ENCODE assay signal across 12 mouse cellular contexts in the genomic region with DNA sequence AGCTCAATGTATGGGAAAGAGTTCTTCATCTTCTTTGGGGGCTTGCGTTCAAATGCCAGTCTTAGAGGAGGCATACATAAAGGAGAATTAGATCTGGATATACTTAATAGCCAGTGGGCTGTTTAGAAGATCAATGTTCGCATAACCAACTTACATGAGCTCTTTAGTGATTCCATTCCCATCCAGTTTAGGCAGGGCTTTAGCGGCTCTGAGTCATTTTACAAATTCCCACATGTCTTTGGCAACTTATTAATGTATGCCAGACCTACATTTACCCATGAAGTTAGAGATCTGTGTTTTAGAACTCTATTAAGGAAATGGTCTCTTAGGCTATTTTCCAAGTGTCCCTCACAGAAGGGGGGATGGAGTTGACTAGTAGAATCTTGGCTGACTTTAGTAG. TPM values are rescaled to one million over a fixed set of nuclear protein-coding genes. Genes with fewer than 3 reads are reported as not detected.
A peak's percentile ranks its signal among the peaks of the same experiment; 100 is the strongest.
DNase-seq lines count a peak whose midpoint lies in the region; ATAC-seq and TF ChIP-seq lines count a peak whose summit lies in the region.
"Had no signal": no experiment of that assay in that cellular context is flagged by ENCODE, and none has a peak within 500 bp of the region (broad histone marks: within the 10 kb centered on the region; RNA-seq: fewer than 3 reads in every experiment).

No protein-coding gene starts in this region.

- no peak overlapping the region for H3K9ac ChIP-seq in kidney, embryonic 15.5 days
- H3K9ac ChIP-seq in kidney, embryonic 14.5 days (ENCODE audit: low read depth, low read length): no peak overlapping the region
- H3K9ac ChIP-seq in stomach, embryonic 14.5 days (replicated peaks; ENCODE audit: low read depth, low read length): no peak overlapping the region
- no peak overlapping the region for H3K9ac ChIP-seq in stomach, postnatal 0 days (ENCODE audit: low read length)
- no peak overlapping the region for H3K9ac ChIP-seq in intestine, embryonic 16.5 days (ENCODE audit: low read depth, low read length)
- H3K9ac ChIP-seq in stomach, embryonic 16.5 days (ENCODE audit: low read length): no peak overlapping the region

- no peaks in the 10 kb centered on the region for H3K9me3 ChIP-seq in kidney, embryonic 15.5 days (replicated peaks)
- H3K9me3 ChIP-seq in kidney, embryonic 14.5 days (ENCODE audit: control insufficient read depth, low read length): no peaks in the 10 kb centered on the region
- H3K9me3 ChIP-seq in stomach, embryonic 14.5 days (ENCODE audit: control insufficient read depth, low read depth, low read length): no peaks in the 10 kb centered on the region
- no peaks in the 10 kb centered on the region for H3K9me3 ChIP-seq in stomach, postnatal 0 days (ENCODE audit: control insufficient read depth, low read length)
- H3K9me3 ChIP-seq in intestine, embryonic 16.5 days (ENCODE audit: control insufficient read depth, low read length): no peaks in the 10 kb centered on the region
- no peaks in the 10 kb centered on the region for H3K9me3 ChIP-seq in stomach, embryonic 16.5 days (replicated peaks; ENCODE audit: control insufficient read depth, low read length)
- H3K9me3 ChIP-seq: forebrain, embryonic 13.5 days; hindbrain, embryonic 12.5 days had no signal

- ATAC-seq in kidney, embryonic 15.5 days (replicated peaks; ENCODE audit: low FRiP score): no peak
- ATAC-seq in kidney, embryonic 14.5 days (ENCODE audit: low FRiP score, low TSS enrichment): no peak
- ATAC-seq in stomach, embryonic 14.5 days (ENCODE audit: insufficient number of reproducible peaks, insufficient read depth, low FRiP score, low read depth): no peak
- no peak for ATAC-seq in stomach, postnatal 0 days (ENCODE audit: low FRiP score, low TSS enrichment)
- no peak for ATAC-seq in intestine, embryonic 16.5 days
- no peak for ATAC-seq in stomach, embryonic 16.5 days (ENCODE audit: insufficient read depth, low FRiP score)

- H3K27ac ChIP-seq in kidney, embryonic 15.5 days: no peak overlapping the region
- H3K27ac ChIP-seq in kidney, embryonic 14.5 days (ENCODE audit: low read depth, low read length): no peak overlapping the region
- H3K27ac ChIP-seq in stomach, embryonic 14.5 days (ENCODE audit: low read length): no peak overlapping the region
- no peak overlapping the region for H3K27ac ChIP-seq in stomach, postnatal 0 days (replicated peaks)
- H3K27ac ChIP-seq in intestine, embryonic 16.5 days (ENCODE audit: low read length): no peak overlapping the region
- H3K27ac ChIP-seq in stomach, embryonic 16.5 days (ENCODE audit: low read length): no peak overlapping the region
- H3K27ac ChIP-seq: forebrain, embryonic 13.5 days; hindbrain, embryonic 12.5 days had no signal

- peaks cover 29% of the 10 kb centered on the region for H3K4me1 ChIP-seq in kidney, embryonic 15.5 days
- H3K4me1 ChIP-seq in kidney, embryonic 14.5 days (ENCODE audit: control insufficient read depth, insufficient read depth, low read length): peaks cover 20% of the 10 kb centered on the region
- H3K4me1 ChIP-seq in stomach, embryonic 14.5 days (ENCODE audit: control insufficient read depth, insufficient read depth, low read length): peaks cover 12% of the 10 kb centered on the region; the same call in 1 of the 2 replicates
- 0 out of 2 replicates have a peak, but pooled peaks cover 2% of the 10 kb centered on the region for H3K4me1 ChIP-seq in stomach, postnatal 0 days (replicated peaks; ENCODE audit: control insufficient read depth, insufficient read depth)
- H3K4me1 ChIP-seq in intestine, embryonic 16.5 days (ENCODE audit: control insufficient read depth, insufficient read depth, low read length): peaks cover 17% of the 10 kb centered on the region
- peaks cover 11% of the 10 kb centered on the region for H3K4me1 ChIP-seq in stomach, embryonic 16.5 days (ENCODE audit: control insufficient read depth, insufficient read depth, low read length)

- peak overlapping the region; percentile 81 for H3K4me2 ChIP-seq in kidney, embryonic 15.5 days
- no peak overlapping the region; the same call in 1 of the 2 replicates for H3K4me2 ChIP-seq in kidney, embryonic 14.5 days (replicated peaks; ENCODE audit: low read depth, low read length)
- peak overlapping the region; percentile 65; the same call in 1 of the 2 replicates for H3K4me2 ChIP-seq in stomach, embryonic 14.5 days (replicated peaks; ENCODE audit: low read depth, low read length)
- no peak overlapping the region for H3K4me2 ChIP-seq in stomach, postnatal 0 days (replicated peaks; ENCODE audit: low read depth)
- peak overlapping the region; percentile 75; the same call in 1 of the 2 replicates for H3K4me2 ChIP-seq in intestine, embryonic 16.5 days (ENCODE audit: low read depth, low read length)
- H3K4me2 ChIP-seq in stomach, embryonic 16.5 days (ENCODE audit: low read depth, low read length): peak overlapping the region; percentile 80; the same call in 1 of the 2 replicates

- TF ChIP-seq EP300 in stomach, postnatal 0 days (optimal IDR thresholded peaks at IDR 0.05): no peak

- no peaks in the 10 kb centered on the region for H3K36me3 ChIP-seq in kidney, embryonic 15.5 days
- no peaks in the 10 kb centered on the region for H3K36me3 ChIP-seq in kidney, embryonic 14.5 days (ENCODE audit: control insufficient read depth, insufficient read depth, low read length)
- no peaks in the 10 kb centered on the region for H3K36me3 ChIP-seq in stomach, embryonic 14.5 days (ENCODE audit: control insufficient read depth, insufficient read depth, low read length)
- H3K36me3 ChIP-seq in stomach, postnatal 0 days (ENCODE audit: control insufficient read depth, insufficient read depth, low read length): no peaks in the 10 kb centered on the region
- no peaks in the 10 kb centered on the region for H3K36me3 ChIP-seq in intestine, embryonic 16.5 days (ENCODE audit: control insufficient read depth, insufficient read depth, low read length)
- no peaks in the 10 kb centered on the region for H3K36me3 ChIP-seq in stomach, embryonic 16.5 days (ENCODE audit: control insufficient read depth, insufficient read depth, low read length)
- H3K36me3 ChIP-seq: hindbrain, embryonic 12.5 days had no signal

- DNase-seq in stomach, postnatal 0 days (ENCODE audit: low spot score): no peak
- DNase-seq in left cerebral cortex, adult 18-20 months (ENCODE audit: low spot score in 2 of 2): no peak
- DNase-seq in right cerebral cortex, adult 2 months (ENCODE audit: low spot score in 2 of 2): no peak
- DNase-seq: cerebellum, adult 18-20 months; gastrocnemius, postnatal 10 days had no signal

- H3K4me3 ChIP-seq in kidney, embryonic 15.5 days (replicated peaks): no peak overlapping the region
- no peak overlapping the region for H3K4me3 ChIP-seq in kidney, embryonic 14.5 days (ENCODE audit: low read length)
- H3K4me3 ChIP-seq in stomach, embryonic 14.5 days (ENCODE audit: low read depth, low read length): no peak overlapping the region; the same call in 1 of the 2 replicates
- no peak overlapping the region for H3K4me3 ChIP-seq in stomach, postnatal 0 days (ENCODE audit: low read depth, low read length)
- no peak overlapping the region for H3K4me3 ChIP-seq in intestine, embryonic 16.5 days (ENCODE audit: low read length)
- no peak overlapping the region for H3K4me3 ChIP-seq in stomach, embryonic 16.5 days (replicated peaks; ENCODE audit: low read length)

- no peaks in the 10 kb centered on the region for H3K27me3 ChIP-seq in kidney, embryonic 15.5 days
- no peaks in the 10 kb centered on the region for H3K27me3 ChIP-seq in kidney, embryonic 14.5 days (ENCODE audit: control insufficient read depth, insufficient read depth, low read length)
- H3K27me3 ChIP-seq in stomach, embryonic 14.5 days (ENCODE audit: control insufficient read depth, insufficient read depth, low read length): no peaks in the 10 kb centered on the region
- no peaks in the 10 kb centered on the region for H3K27me3 ChIP-seq in stomach, postnatal 0 days (ENCODE audit: control insufficient read depth, insufficient read depth, low read length)
- no peaks in the 10 kb centered on the region for H3K27me3 ChIP-seq in intestine, embryonic 16.5 days (replicated peaks; ENCODE audit: control insufficient read depth, insufficient read depth, low read length)
- no peaks in the 10 kb centered on the region for H3K27me3 ChIP-seq in stomach, embryonic 16.5 days (ENCODE audit: control insufficient read depth, insufficient read depth, low read length)
- H3K27me3 ChIP-seq: forebrain, embryonic 13.5 days; hindbrain, embryonic 12.5 days had no signal

- WGBS in kidney, embryonic 15.5 days: 83% methylated on average over 3 of the region's 3 CpGs
- WGBS in kidney, embryonic 14.5 days: 95% methylated on average over 3 of the region's 3 CpGs
- 81% methylated on average over 3 of the region's 3 CpGs for WGBS in stomach, embryonic 14.5 days
- WGBS in stomach, postnatal 0 days: 69% methylated on average over 3 of the region's 3 CpGs
- 85% methylated on average over 3 of the region's 3 CpGs for WGBS in intestine, embryonic 16.5 days
- WGBS in stomach, embryonic 16.5 days: 80% methylated on average over 3 of the region's 3 CpGs

- TF ChIP-seq CTCF in stomach, postnatal 0 days (IDR thresholded peaks at IDR 0.05; ENCODE audit: low read depth): no peak

RNA-seq across cellular contexts. Expression of gene Arl5a, which starts 1.3 kb away (rescaled TPM):
- 45.8 TPM in 2 replicates for polyA plus RNA-seq in kidney, embryonic 15.5 days (2015; fragmentation: Nextera tagmentation; extraction: Ambion mirVana)
- polyA plus RNA-seq in kidney, embryonic 14.5 days (2014; fragmentation: Nextera tagmentation; extraction: Ambion mirVana): 30.8 and 70.1 TPM in 2 replicates
- 53.5 and 60.7 TPM in 2 replicates for polyA plus RNA-seq in stomach, embryonic 14.5 days (2014; fragmentation: Nextera tagmentation; extraction: Ambion mirVana)
- polyA plus RNA-seq in stomach, postnatal 0 days (2015; fragmentation: Nextera tagmentation; extraction: Ambion mirVana): 17.8 and 17.9 TPM in 2 replicates
- 10.8 and 26.1 TPM in 2 replicates for polyA plus RNA-seq in intestine, embryonic 16.5 days (2015; fragmentation: Nextera tagmentation; extraction: Ambion mirVana)
- polyA plus RNA-seq in stomach, embryonic 16.5 days (2015; fragmentation: Nextera tagmentation; extraction: Ambion mirVana): 20.8 and 25.1 TPM in 2 replicates
- total RNA-seq in left cerebral cortex, adult 18-20 months (2021): 10 to 100 TPM; 62.6 to 69.2 TPM

RNA-seq across cellular contexts. Expression of gene Neb, which starts 47.8 kb away (rescaled TPM):
- 10.6 and 20.1 TPM in 2 replicates for polyA plus RNA-seq in kidney, embryonic 15.5 days (2015; fragmentation: Nextera tagmentation; extraction: Ambion mirVana)
- 0.99 and 1.2 TPM in 2 replicates for polyA plus RNA-seq in kidney, embryonic 14.5 days (2014; fragmentation: Nextera tagmentation; extraction: Ambion mirVana)
- 0.24 and 1.0 TPM in 2 replicates for polyA plus RNA-seq in stomach, embryonic 14.5 days (2014; fragmentation: Nextera tagmentation; extraction: Ambion mirVana)
- 1.2 and 1.3 TPM in 2 replicates for polyA plus RNA-seq in stomach, postnatal 0 days (2015; fragmentation: Nextera tagmentation; extraction: Ambion mirVana)
- 0.40 and 0.77 TPM in 2 replicates for polyA plus RNA-seq in intestine, embryonic 16.5 days (2015; fragmentation: Nextera tagmentation; extraction: Ambion mirVana)
- polyA plus RNA-seq in stomach, embryonic 16.5 days (2015; fragmentation: Nextera tagmentation; extraction: Ambion mirVana): 1.9 and 58.5 TPM in 2 replicates
- total RNA-seq in left cerebral cortex, adult 18-20 months (2021): under 1 TPM; 0.79 to 0.98 TPM

Comparison
In these comparisons a context has a peak if more than half of its experiments do, and no peak if none do; other contexts are left out.
1. H3K4me2 ChIP-seq: peak in kidney, embryonic 15.5 days (single experiment), stomach, embryonic 14.5 days (single experiment), intestine, embryonic 16.5 days (single experiment) and stomach, embryonic 16.5 days (single experiment); none in kidney, embryonic 14.5 days (single experiment) and stomach, postnatal 0 days (single experiment).